Mouse (Mus musculus) bone marrow, adult 2 months (tissue): ENCODE data around the gene Ube4a. TPM values are rescaled to one million over a fixed set of nuclear protein-coding genes. Genes with fewer than 3 reads are reported as not detected.

Experiments used
- H3K27ac ChIP-seq: fragments of 200-500 bp; 2 replicates; pipeline ENCODE4 v1.5.1; 2012; ENCODE audit warnings: low read depth, mild to moderate bottlenecking, control low read depth, inconsistent platforms, low read length; ENCODE audit not compliant: control insufficient read depth, poor library complexity, insufficient read depth
- H3K4me1 ChIP-seq: fragments of 200-500 bp; 2 replicates; pipeline ENCODE4 v1.6.1; 2011; ENCODE audit warnings: low read length; ENCODE audit not compliant: control insufficient read depth, insufficient read depth
- H3K4me3 ChIP-seq: fragments of 200-500 bp; replicated peaks from 2 replicates; pipeline ENCODE3; 2011; ENCODE audit warnings: mild to moderate bottlenecking, low read depth, low read length, control low read depth; ENCODE audit not compliant: control insufficient read depth
- CTCF ChIP-seq: fragments of 200-500 bp; IDR thresholded peaks from 2 replicates; pipeline ENCODE4 v1.5.1; 2011; ENCODE audit warnings: low read length, control low read depth; ENCODE audit not compliant: control insufficient read depth, insufficient read depth
- POLR2A ChIP-seq: fragments of 200-500 bp; IDR thresholded peaks from 2 replicates; pipeline ENCODE4 v1.6.1; 2011; ENCODE audit warnings: low read depth, mild to moderate bottlenecking, control low read depth, low read length, borderline replicate concordance; ENCODE audit not compliant: control insufficient read depth
- WGBS: fragments of 180-500 bp; shearing (Covaris S2); methylation state at CpG from one replicate; pipeline ENCODE4 v1.1.7; 2018; 5-methylcytosine and 5-hydroxymethylcytosine counted together
- polyA plus RNA-seq: library from polyadenylated mRNA; stranded (reverse); fragments of >200 nt; gene quantifications from 2 replicates; pipeline ENCODE4 v1.2.4, GENCODE M21; 2011; ENCODE audit warnings: low replicate concordance; ENCODE audit not compliant: missing spikeins, insufficient read depth, insufficient read length

Gene Ube4a
- polyA plus RNA-seq, 1 experiment = 18.8 TPM

DNA sequence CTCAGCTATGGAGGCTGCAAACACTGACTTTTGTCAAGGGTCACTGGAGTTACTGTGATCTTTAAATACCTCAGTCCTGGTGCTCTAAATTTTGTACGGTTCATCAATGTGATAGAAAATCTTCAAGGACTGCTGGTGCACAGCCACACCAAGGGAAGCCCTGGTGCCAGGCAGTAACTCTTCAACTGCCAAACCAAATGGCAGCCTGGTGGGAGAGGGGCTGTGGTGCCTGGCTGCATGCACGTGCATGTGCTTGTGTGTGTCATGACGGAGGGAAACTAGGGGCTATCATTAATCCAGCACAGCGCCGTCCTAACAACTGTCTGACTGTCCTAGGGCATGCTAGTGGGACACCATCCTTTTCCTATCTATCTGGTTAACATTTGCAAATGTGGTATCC, 34.4 kb upstream of the Ube4a start:
- H3K27ac ChIP-seq = no peak overlapping the region
- no peaks in the 10 kb centered on the region for H3K4me1 ChIP-seq
- TF ChIP-seq CTCF (no peak), POLR2A (no peak)
- H3K4me3 ChIP-seq = no peak overlapping the region
- WGBS = 76% methylated on average over 5 of the region's 5 CpGs

GRCm38 (mm10) chr9:44999171-44999570, 33.8 kb upstream of the Ube4a start:
- WGBS = 60% methylated on average over 6 of the region's 6 CpGs
- H3K27ac ChIP-seq = no peak overlapping the region
- TF ChIP-seq POLR2A = no peak
- TF ChIP-seq CTCF = no peak
- no peaks in the 10 kb centered on the region for H3K4me1 ChIP-seq
- H3K4me3 ChIP-seq = no peak overlapping the region

GRCm38 (mm10) chr9:44998138-44998537, 32.7 kb upstream of the Ube4a start:
- Histone ChIP-seq H3K4me3 (no peak overlapping the region), H3K27ac (no peak overlapping the region), H3K4me1 (no peaks in the 10 kb centered on the region)
- TF ChIP-seq CTCF = no peak
- TF ChIP-seq POLR2A = no peak
- 19% methylated on average over 11 of the region's 11 CpGs for WGBS

GRCm38 (mm10) chr9:44996590-44996989, 31.2 kb upstream of the Ube4a start:
- Histone ChIP-seq H3K27ac (no peak overlapping the region), H3K4me3 (no peak overlapping the region), H3K4me1 (no peaks in the 10 kb centered on the region)
- WGBS = 85% methylated on average over 7 of the region's 7 CpGs
- TF ChIP-seq POLR2A (no peak), CTCF (no peak)

- H3K27ac ChIP-seq = no peak overlapping the region
- WGBS = 73% methylated on average over 4 of the region's 4 CpGs
- no peak overlapping the region for H3K4me3 ChIP-seq
- TF ChIP-seq POLR2A (no peak), CTCF (no peak)
- no peaks in the 10 kb centered on the region for H3K4me1 ChIP-seq
These were observed 29.6 kb upstream of the Ube4a start for GRCm38 (mm10) chr9:44994962-44995361.

DNA sequence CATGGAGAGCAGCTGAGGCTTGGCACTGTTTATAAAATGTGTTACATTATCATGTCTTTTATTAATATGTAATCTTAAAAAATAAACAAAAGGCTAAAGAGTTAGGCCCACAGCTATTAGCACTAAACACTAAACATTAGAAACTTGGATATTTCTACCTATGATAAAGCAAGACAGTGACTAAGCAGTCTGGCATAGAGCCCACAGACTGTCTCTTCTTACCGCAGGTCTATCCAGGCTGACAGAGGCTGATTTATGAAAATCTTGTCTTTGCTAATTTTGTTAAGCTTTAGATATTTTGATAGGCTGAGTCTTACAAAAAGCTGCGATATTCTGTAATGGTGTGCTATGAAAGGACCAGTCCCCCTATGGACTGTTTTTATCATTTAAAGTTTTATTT, 27.9 kb upstream of the Ube4a start:
- WGBS = 58% methylated on average over 2 of the region's 2 CpGs
- TF ChIP-seq CTCF (no peak), POLR2A (no peak)
- Histone ChIP-seq H3K4me3 (no peak overlapping the region), H3K4me1 (no peaks in the 10 kb centered on the region), H3K27ac (no peak overlapping the region)

DNA sequence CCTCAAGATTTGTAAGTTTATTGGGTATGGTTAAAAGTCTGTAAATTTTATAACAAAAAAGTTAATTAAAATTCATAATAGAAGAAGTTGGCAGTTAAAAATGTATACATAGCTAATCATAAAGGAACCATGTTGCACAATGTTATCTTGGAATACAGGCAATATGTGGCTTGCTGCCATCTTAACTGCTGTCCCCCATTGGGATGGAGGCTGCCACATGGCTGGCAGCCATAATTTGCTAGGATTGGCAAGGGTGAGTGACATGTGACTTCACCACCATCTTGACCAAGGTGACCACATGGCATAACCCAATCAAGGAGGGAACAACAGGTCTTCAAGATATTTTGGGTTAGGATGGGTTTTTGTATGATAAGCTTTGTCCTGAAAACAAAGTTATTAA, 26.9 kb upstream of the Ube4a start:
- TF ChIP-seq POLR2A (no peak), CTCF (no peak)
- H3K27ac ChIP-seq = no peak overlapping the region
- no peaks in the 10 kb centered on the region for H3K4me1 ChIP-seq
- no peak overlapping the region for H3K4me3 ChIP-seq

GRCm38 (mm10) chr9:44991821-44992220, 26.4 kb upstream of the Ube4a start:
- Histone ChIP-seq H3K27ac (no peak overlapping the region), H3K4me3 (no peak overlapping the region), H3K4me1 (peaks cover 2% of the 10 kb centered on the region)
- WGBS = 81% methylated on average over 2 of the region's 2 CpGs
- TF ChIP-seq CTCF = no peak

DNA sequence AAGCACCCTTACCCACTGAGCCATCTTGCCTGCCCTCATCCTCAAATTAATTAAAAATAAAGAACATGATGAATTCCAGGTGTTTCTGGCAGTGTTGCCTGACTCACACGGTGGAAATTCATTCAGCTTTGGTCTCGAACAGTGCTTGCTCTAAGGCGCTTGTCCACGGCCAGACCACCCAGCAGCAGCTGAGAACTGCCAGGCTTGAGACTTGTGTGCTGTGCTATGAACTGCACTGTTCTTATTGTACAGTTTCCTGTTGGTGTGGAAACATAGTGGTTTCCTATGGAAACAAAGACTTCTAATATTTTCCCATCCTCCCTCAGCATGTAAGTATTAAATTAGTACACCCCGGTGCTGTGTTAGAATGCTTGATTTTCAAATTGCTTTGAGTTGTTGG, 21.6 kb upstream of the Ube4a start:
- Histone ChIP-seq H3K27ac (peak overlapping the region; percentile 73), H3K4me1 (peaks cover 3% of the 10 kb centered on the region), H3K4me3 (no peak overlapping the region)
- 10% methylated on average over 5 of the region's 5 CpGs for WGBS
- TF ChIP-seq CTCF = no peak
- no peak for TF ChIP-seq POLR2A

GRCm38 (mm10) chr9:44986242-44986781, 20.9 kb upstream of the Ube4a start:
- peak overlapping the region; percentile 34 for H3K4me3 ChIP-seq
- peaks cover 3% of the 10 kb centered on the region for H3K4me1 ChIP-seq
- WGBS = 2% methylated on average over 14 of the region's 14 CpGs
- TF ChIP-seq CTCF = no peak
- TF ChIP-seq POLR2A = peak; percentile 50; the same call in 1 of the 2 replicates
- peak overlapping the region; percentile 73 for H3K27ac ChIP-seq
